Mouse (Mus musculus) CH12.LX (cell line): ENCODE results near the gene Gm5460. TPM values are rescaled to one million over a fixed set of nuclear protein-coding genes. Genes with fewer than 3 reads are reported as not detected.

Source experiments
- DNase-seq: peaks from one replicate; pipeline ENCODE4 v3.0.0-alpha.2; 2013; ENCODE audit errors: extremely low read depth
- H3K27ac ChIP-seq: 2 replicates; pipeline ENCODE4 v1.5.1; 2012; ENCODE audit warnings: low read depth, mild to moderate bottlenecking, control low read depth, moderate library complexity; ENCODE audit not compliant: insufficient read depth
- H3K27me3 ChIP-seq: replicated peaks from 2 replicates; pipeline ENCODE3; 2012; ENCODE audit warnings: inconsistent platforms
- H3K36me3 ChIP-seq, 2 experiments: replicated peaks in 1 of 2; 2 replicates each; pipeline versions ENCODE3 to v1.6.1; 2012; ENCODE audit warnings: inconsistent platforms in 1 of 2, low read length in 1 of 2, mild to moderate bottlenecking in 1 of 2, mixed read lengths in 1 of 2, moderate library complexity in 1 of 2; ENCODE audit not compliant: control insufficient read depth in 1 of 2, insufficient read depth in 1 of 2
- H3K4me1 ChIP-seq, 2 experiments: 2 replicates each; pipeline ENCODE4 v1.6.1; 2012; ENCODE audit warnings: inconsistent platforms in 1 of 2, moderate library complexity in 1 of 2; ENCODE audit not compliant: insufficient read depth in 2 of 2, control insufficient read depth in 1 of 2
- H3K4me2 ChIP-seq: 2 replicates; pipeline ENCODE4 v1.6.1; 2012; ENCODE audit warnings: low read depth, mild to moderate bottlenecking, control low read depth; ENCODE audit not compliant: poor library complexity, insufficient read depth, severe bottlenecking
- H3K4me3 ChIP-seq, 3 experiments: fragments of 150-350 bp in 1 of 3; sonication (generic) in 1 of 3; replicated peaks in 1 of 3; 2 replicates each; pipeline versions ENCODE3 to v1.5.1; 2011 to 2012; ENCODE audit warnings: low read depth in 2 of 3, low read length in 2 of 3, mild to moderate bottlenecking in 2 of 3, moderate library complexity in 2 of 3, control low read depth in 1 of 3, improper control_type of control experiment in 1 of 3, inconsistent platforms in 1 of 3, mixed read lengths in 1 of 3; ENCODE audit not compliant: poor library complexity in 1 of 3
- H3K79me2 ChIP-seq: replicated peaks from 2 replicates; pipeline ENCODE4 v1.6.1; 2012; ENCODE audit warnings: mild to moderate bottlenecking, moderate library complexity; ENCODE audit not compliant: control insufficient read depth, poor library complexity, insufficient read depth, severe bottlenecking; ENCODE audit errors: extremely low read depth
- H3K9ac ChIP-seq: 2 replicates; pipeline ENCODE4 v1.6.1; 2012; ENCODE audit warnings: low read depth, mild to moderate bottlenecking, control low read depth, moderate library complexity; ENCODE audit not compliant: insufficient read depth
- H3K9me3 ChIP-seq: replicated peaks from 2 replicates; pipeline ENCODE3; 2012; ENCODE audit warnings: low read length, inconsistent platforms, mixed read lengths
- CHD2 ChIP-seq: IDR thresholded peaks from 2 replicates; pipeline ENCODE4 v1.6.1; 2011; ENCODE audit warnings: low read length, improper control_type of control experiment
- CTCF ChIP-seq, 2 experiments: IDR thresholded peaks in 1 of 2; conservative IDR thresholded peaks in 1 of 2; 2 replicates each; pipeline ENCODE4 v1.5.1; 2011 to 2012; ENCODE audit warnings: low read depth in 2 of 2, low read length in 2 of 2, improper control_type of control experiment in 1 of 2, inconsistent platforms in 1 of 2, mild to moderate bottlenecking in 1 of 2, moderate library complexity in 1 of 2
- EP300 ChIP-seq: IDR thresholded peaks from 2 replicates; pipeline ENCODE4 v1.6.1; 2011; ENCODE audit warnings: low read length, improper control_type of control experiment
- ETS1 ChIP-seq: conservative IDR thresholded peaks from 2 replicates; pipeline ENCODE4 v1.6.1; 2012; ENCODE audit warnings: low read depth, mild to moderate bottlenecking, inconsistent platforms, low read length, improper control_type of control experiment, moderate library complexity
- GABPA ChIP-seq: IDR thresholded peaks from 2 replicates; pipeline ENCODE4 v1.6.1; 2012; ENCODE audit warnings: low read depth, low read length, improper control_type of control experiment, inconsistent platforms; ENCODE audit not compliant: insufficient replicate concordance
- IRF4 ChIP-seq: IDR thresholded peaks from 2 replicates; pipeline ENCODE4 v1.6.1; 2014; ENCODE audit warnings: low read depth, mild to moderate bottlenecking, inconsistent platforms, low read length, improper control_type of control experiment
- MAFK ChIP-seq: IDR thresholded peaks from 2 replicates; pipeline ENCODE4 v1.6.1; 2011; ENCODE audit warnings: low read length, improper control_type of control experiment; ENCODE audit not compliant: insufficient replicate concordance
- MAZ ChIP-seq: IDR thresholded peaks from 2 replicates; pipeline ENCODE4 v1.6.1; 2012; ENCODE audit warnings: low read depth, mild to moderate bottlenecking, inconsistent platforms, low read length, improper control_type of control experiment, moderate library complexity
- NELFE ChIP-seq: IDR thresholded peaks from 2 replicates; pipeline ENCODE4 v1.6.1; 2011; ENCODE audit warnings: low read depth, low read length, improper control_type of control experiment
- RAD21 ChIP-seq: IDR thresholded peaks from 2 replicates; pipeline ENCODE4 v1.6.1; 2011; ENCODE audit warnings: low read depth, mild to moderate bottlenecking, low read length, improper control_type of control experiment, moderate library complexity
- TBP ChIP-seq: conservative IDR thresholded peaks from 2 replicates; pipeline ENCODE4 v1.6.1; 2011; ENCODE audit warnings: low read depth, low read length, improper control_type of control experiment
- ZMIZ1 ChIP-seq: IDR thresholded peaks from 2 replicates; pipeline ENCODE4 v1.6.1; 2012; ENCODE audit warnings: low read depth, mild to moderate bottlenecking, inconsistent platforms, low read length, improper control_type of control experiment
- dilution Hi-C: fragments of 300-500 bp; cut with MboI; formaldehyde crosslinking; loops from 2 replicates; pipeline ENCODE4 v1.14.3; 2020; ENCODE audit warnings: low sequenced_read_pairs; ENCODE audit not compliant: extremely low pct_unique_long_range_greater_than_20kb, extremely low pct_ligation_motif_present
- in situ Hi-C: fragments of 300-500 bp; cut with MboI; formaldehyde crosslinking; loops from 3 replicates; pipeline ENCODE4 v1.14.3; 2019; ENCODE audit warnings: low sequenced_read_pairs, low pct_ligation_motif_present, low pct_unique_long_range_greater_than_20kb, mixed read lengths
- polyA plus RNA-seq: library from polyadenylated mRNA; unstranded; fragments of >175 nt; gene quantifications from 2 replicates; pipeline ENCODE4 v1.2.1, GENCODE M21; 2012; ENCODE audit warnings: low read depth; ENCODE audit not compliant: insufficient read length
- total RNA-seq, 2 experiments: library from RNA; depleted of rRNA; stranded (reverse); fragments of 300-350 nt in 1 of 2; fragments of >200 nt in 1 of 2; gene quantifications; 2 replicates each; pipeline ENCODE4 v1.2.3; 2012 to 2014

The Gm5460 gene
- total and polyA plus RNA-seq, 3 experiments = not detected

DNA sequence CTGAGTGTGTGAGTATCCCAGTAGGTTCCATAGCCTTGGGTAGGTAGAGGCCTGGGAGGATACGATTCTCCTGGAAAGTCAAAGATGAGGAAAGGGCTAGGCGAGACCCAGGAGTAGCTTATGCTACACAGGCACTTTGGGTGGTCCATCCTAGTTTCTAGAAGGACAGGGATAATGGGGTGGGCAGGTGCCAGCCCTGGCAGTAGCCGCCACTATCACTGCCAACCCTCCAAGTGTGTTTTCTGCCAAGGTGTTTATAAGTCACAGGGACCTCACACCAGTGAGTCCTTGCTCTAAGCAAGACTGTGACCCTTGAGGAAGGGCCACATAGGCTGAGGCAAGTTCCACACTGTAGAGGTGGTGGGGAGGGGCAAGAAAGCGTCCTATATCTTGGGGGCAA lies 24.7 kb downstream of the Gm5460 start:
- Histone ChIP-seq H3K9me3 (no peaks in the 10 kb centered on the region), H3K79me2 (no peaks in the 10 kb centered on the region), H3K4me3 (no peak overlapping the region), H3K4me1 (peaks cover 0 to 7% of the 10 kb centered on the region in 2 experiments; a peak in 2 of 4 replicates), H3K36me3 (no peaks in the 10 kb centered on the region), H3K9ac (no peak overlapping the region), H3K4me2 (no peak overlapping the region), H3K27me3 (no peaks in the 10 kb centered on the region), H3K27ac (no peak overlapping the region)
- no peak for DNase-seq
- in situ Hi-C loops (no loop called here), dilution Hi-C loops (no loop called here)
- TF ChIP-seq EP300 = no peak
- TF ChIP-seq ZMIZ1 = no peak
- TF ChIP-seq MAZ = no peak
- TF ChIP-seq TBP = no peak

DNA sequence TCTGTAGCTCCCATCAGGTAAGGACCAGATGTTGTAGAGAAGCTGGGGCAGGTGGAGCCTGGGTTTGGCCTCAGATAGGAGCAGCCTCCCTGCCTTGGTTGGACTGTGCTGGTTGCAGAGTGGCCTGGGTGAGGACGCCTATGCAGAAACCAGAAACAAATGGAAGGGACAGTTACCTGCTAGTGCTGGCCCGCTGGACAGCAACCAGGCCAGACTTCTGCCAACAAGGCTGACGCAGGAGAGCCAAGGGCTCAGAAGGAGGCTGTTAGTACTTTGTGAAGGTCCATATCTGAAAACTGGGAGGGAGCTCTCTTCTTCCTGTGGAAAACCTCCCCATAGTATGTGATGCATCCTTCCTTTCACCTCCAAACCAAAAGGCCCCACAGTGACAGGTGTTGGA lies 26.8 kb downstream of the Gm5460 start:
- TF ChIP-seq IRF4 (no peak), ETS1 (no peak), NELFE (no peak)
- H3K79me2 ChIP-seq = no peaks in the 10 kb centered on the region
- no peaks in the 10 kb centered on the region for H3K36me3 ChIP-seq
- no peak for DNase-seq
- no peak overlapping the region for H3K9ac ChIP-seq
- no peaks in the 10 kb centered on the region for H3K9me3 ChIP-seq
- dilution Hi-C loops (no loop called here), in situ Hi-C loops (no loop called here)
- H3K27ac ChIP-seq = no peak overlapping the region
- peaks cover 0 to 10% of the 10 kb centered on the region in 2 experiments; a peak in 2 of 4 replicates for H3K4me1 ChIP-seq
- H3K27me3 ChIP-seq = no peaks in the 10 kb centered on the region
- no peak overlapping the region for H3K4me2 ChIP-seq
- no peak overlapping the region for H3K4me3 ChIP-seq

DNA sequence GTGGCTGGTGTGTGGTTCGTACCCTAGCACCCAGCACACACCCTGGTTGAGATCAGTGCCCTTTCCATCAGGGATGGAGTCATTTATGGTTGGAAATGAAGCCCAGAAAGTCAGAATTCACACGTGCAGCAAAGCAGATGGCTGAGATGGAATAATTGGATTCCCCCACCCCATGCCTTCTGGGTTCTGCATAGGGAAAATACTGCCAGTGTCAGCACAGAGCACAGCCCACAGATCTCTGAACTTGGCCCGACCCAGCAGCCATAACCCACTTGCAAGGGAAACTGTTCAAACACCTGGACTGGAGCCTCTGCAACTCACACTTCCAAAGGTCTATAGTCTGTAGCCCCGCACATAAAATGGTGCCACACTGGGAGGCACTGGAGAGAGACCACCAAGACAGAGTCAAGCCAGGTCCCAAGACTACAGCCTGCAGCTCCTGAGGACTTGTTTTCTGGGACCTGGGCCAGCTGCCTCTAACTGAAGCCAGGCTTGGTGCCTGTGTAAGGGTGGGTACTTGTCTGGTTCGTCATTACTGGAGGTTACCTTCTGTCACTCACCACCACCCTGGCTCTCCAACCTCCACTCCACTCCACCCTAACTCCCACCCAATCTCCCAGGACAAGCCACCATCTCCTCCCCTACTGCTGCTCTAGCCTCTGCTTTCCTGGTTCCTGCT lies 33.7 kb downstream of the Gm5460 start:
- Histone ChIP-seq H3K27me3 (no peaks in the 10 kb centered on the region), H3K4me2 (no peak overlapping the region), H3K9ac (no peak overlapping the region), H3K4me1 (peaks cover 0 to 6% of the 10 kb centered on the region in 2 experiments; a peak in 2 of 4 replicates), H3K79me2 (no peaks in the 10 kb centered on the region), H3K36me3 (no peaks in the 10 kb centered on the region), H3K9me3 (no peaks in the 10 kb centered on the region), H3K27ac (no peak overlapping the region), H3K4me3 (no peak overlapping the region)
- DNase-seq = no peak
- in situ Hi-C loops (no loop called here), dilution Hi-C loops (no loop called here)
- TF ChIP-seq RAD21 = no peak
- no peak for TF ChIP-seq MAFK
- no peak for TF ChIP-seq GABPA
- TF ChIP-seq CTCF (conservative IDR thresholded peaks at IDR 0.05 in 1 of 2, IDR thresholded peaks at IDR 0.05 in 1 of 2; ENCODE audit: low read depth in 2 of 2, low read length in 2 of 2) = no peak
- TF ChIP-seq EP300 = no peak
- no peak for TF ChIP-seq CHD2
